24 mouse cellular contexts compared by ENCODE assay signal in the genomic region with DNA sequence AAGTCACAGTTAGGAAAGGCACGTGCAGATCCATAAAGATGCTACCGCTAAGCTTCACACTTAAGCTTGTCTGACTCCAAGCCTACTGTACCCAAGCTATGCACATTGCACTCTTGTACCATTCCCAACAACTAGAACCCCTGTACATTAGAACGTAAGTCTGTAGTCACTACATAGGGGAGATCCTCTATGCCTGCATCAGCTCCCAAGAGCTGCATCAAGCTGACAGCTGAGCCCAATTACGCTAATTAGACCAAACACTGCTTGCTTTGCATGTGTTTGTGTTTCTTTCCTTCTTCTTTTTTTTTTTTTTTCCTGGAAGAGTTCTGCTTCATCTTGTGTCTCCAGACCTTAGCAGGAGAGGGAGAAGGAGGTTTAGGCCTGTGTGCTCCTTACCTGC.
DNase-seq lines count a peak whose midpoint lies in the region; ATAC-seq and TF ChIP-seq lines count a peak whose summit lies in the region.
"Had no signal": no experiment of that assay in that cellular context is flagged by ENCODE, and none has a peak within 500 bp of the region (broad histone marks: within the 10 kb centered on the region; RNA-seq: fewer than 3 reads in every experiment).

No protein-coding gene starts in this region.

- H3K9me3 ChIP-seq in hindbrain, embryonic 13.5 days = no peaks in the 10 kb centered on the region
- H3K9me3 ChIP-seq in hindbrain, embryonic 12.5 days (replicated peaks) = no peaks in the 10 kb centered on the region
- no peaks in the 10 kb centered on the region for H3K9me3 ChIP-seq in forebrain, embryonic 14.5 days (replicated peaks; ENCODE audit: control insufficient read depth, low read length)
- H3K9me3 ChIP-seq: intestine, embryonic 15.5 days; limb, embryonic 12.5 days had no signal

- no peak for TF ChIP-seq CTCF in brain, embryonic 14.5 days (IDR thresholded peaks at IDR 0.05; ENCODE audit: borderline replicate concordance, extremely low read depth, insufficient read depth, insufficient read length)

- H3K9ac ChIP-seq in hindbrain, embryonic 13.5 days = no peak overlapping the region
- no peak overlapping the region for H3K9ac ChIP-seq in hindbrain, embryonic 12.5 days
- H3K9ac ChIP-seq in forebrain, embryonic 14.5 days (ENCODE audit: low read length) = no peak overlapping the region
- H3K9ac ChIP-seq: intestine, embryonic 15.5 days; limb, embryonic 12.5 days; liver, postnatal 0 days had no signal

- H3K27ac ChIP-seq in hindbrain, embryonic 13.5 days = 0 out of 2 replicates have a peak overlapping the region, but pooled peaks have one; percentile 8
- H3K27ac ChIP-seq in hindbrain, embryonic 12.5 days = no peak overlapping the region
- no peak overlapping the region; the same call in 1 of the 2 replicates for H3K27ac ChIP-seq in forebrain, embryonic 14.5 days (ENCODE audit: low read depth, low read length)
- H3K27ac ChIP-seq: gastrocnemius, adult 2 months; intestine, embryonic 15.5 days; limb, embryonic 12.5 days; macrophage had no signal

- peaks cover 5% of the 10 kb centered on the region; the same call in 1 of the 2 replicates for H3K27me3 ChIP-seq in hindbrain, embryonic 13.5 days
- peaks cover 4% of the 10 kb centered on the region; the same call in 1 of the 2 replicates for H3K27me3 ChIP-seq in hindbrain, embryonic 12.5 days
- no peaks in the 10 kb centered on the region for H3K27me3 ChIP-seq in forebrain, embryonic 14.5 days (replicated peaks; ENCODE audit: control insufficient read depth, insufficient read depth, low read length)
- H3K27me3 ChIP-seq: CH12.LX; intestine, embryonic 15.5 days; limb, embryonic 12.5 days had no signal

- ATAC-seq in hindbrain, embryonic 13.5 days (ENCODE audit: low FRiP score) = no peak
- no peak for ATAC-seq in hindbrain, embryonic 12.5 days (ENCODE audit: low FRiP score)
- peak; percentile 89 for ATAC-seq in forebrain, embryonic 14.5 days
- ATAC-seq: activated CD4-positive, CD25-positive, alpha-beta regulatory T cell, adult 4 months; intestine, embryonic 15.5 days; liver, postnatal 0 days; lung, postnatal 0 days had no signal

- DNase-seq in Muller cell, postnatal 12 days (ENCODE audit: inconsistent ontology term) = peak; percentile 26
- peak; percentile 93 for DNase-seq in brain, embryonic 14.5 days (ENCODE audit: low read depth)
- peak; percentile 89 for DNase-seq in forebrain, embryonic 14.5 days (ENCODE audit: low spot score)
- DNase-seq in MN1 (ENCODE audit: low spot score) = no peak
- DNase-seq in cerebellum, adult 9-10 months = no peak
- DNase-seq in frontal cortex, postnatal 25 days (ENCODE audit: low spot score in 2 of 2) = no peak
- DNase-seq: adrenal gland, postnatal 10 days; B cell, adult 2 months; cerebellum, postnatal 14 days; gastrocnemius, adult 2 months; heart, postnatal 4 days; kidney, adult 8-10 months; kidney, postnatal 14 days; liver, postnatal 0 days had no signal

- no peaks in the 10 kb centered on the region for H3K36me3 ChIP-seq in hindbrain, embryonic 13.5 days
- no peaks in the 10 kb centered on the region for H3K36me3 ChIP-seq in hindbrain, embryonic 12.5 days
- H3K36me3 ChIP-seq in forebrain, embryonic 14.5 days (ENCODE audit: control insufficient read depth, insufficient read depth, low read length) = no peaks in the 10 kb centered on the region
- H3K36me3 ChIP-seq: G1E; intestine, embryonic 15.5 days; limb, embryonic 12.5 days had no signal

- H3K4me3 ChIP-seq in hindbrain, embryonic 13.5 days = no peak overlapping the region
- no peak overlapping the region for H3K4me3 ChIP-seq in hindbrain, embryonic 12.5 days
- no peak overlapping the region for H3K4me3 ChIP-seq in forebrain, embryonic 14.5 days (ENCODE audit: low read depth, low read length)
- H3K4me3 ChIP-seq: gastrocnemius, adult 2 months; intestine, embryonic 15.5 days; limb, embryonic 12.5 days had no signal

- H3K4me2 ChIP-seq in hindbrain, embryonic 13.5 days = peak overlapping the region; percentile 13; the same call in 1 of the 2 replicates
- no peak overlapping the region for H3K4me2 ChIP-seq in hindbrain, embryonic 12.5 days (replicated peaks)
- peak overlapping the region; percentile 8; the same call in 1 of the 2 replicates for H3K4me2 ChIP-seq in forebrain, embryonic 14.5 days (ENCODE audit: low read length)
- H3K4me2 ChIP-seq: intestine, embryonic 15.5 days; limb, embryonic 12.5 days; liver, embryonic 11.5 days had no signal

- no peak for TF ChIP-seq POLR2A in brain, embryonic 14.5 days (IDR thresholded peaks at IDR 0.05; ENCODE audit: borderline replicate concordance, extremely low read depth, insufficient read depth, insufficient read length, poor library complexity, severe bottlenecking)

- 67% methylated on average over 4 of the region's 4 CpGs for WGBS in hindbrain, embryonic 13.5 days
- WGBS in hindbrain, embryonic 12.5 days = 76% methylated on average over 4 of the region's 4 CpGs
- 48% methylated on average over 4 of the region's 4 CpGs for WGBS in forebrain, embryonic 14.5 days

- H3K4me1 ChIP-seq in hindbrain, embryonic 13.5 days (replicated peaks) = peaks cover 27% of the 10 kb centered on the region
- H3K4me1 ChIP-seq in hindbrain, embryonic 12.5 days = peaks cover 24% of the 10 kb centered on the region
- peaks cover 24% of the 10 kb centered on the region for H3K4me1 ChIP-seq in forebrain, embryonic 14.5 days (ENCODE audit: control insufficient read depth, insufficient read depth, low read length)
- H3K4me1 ChIP-seq: intestine, embryonic 15.5 days had no signal

Comparison
In these comparisons a context has a peak if more than half of its experiments do, and no peak if none do; other contexts are left out.
1. DNase-seq: peak in Muller cell, postnatal 12 days (single experiment), brain, embryonic 14.5 days (single experiment) and forebrain, embryonic 14.5 days (single experiment); none in MN1 (single experiment), cerebellum, adult 9-10 months (single experiment) and frontal cortex, postnatal 25 days (0 of 2).